Mouse (Mus musculus): ENCODE data around the gene Map2k1.
"Not testable (repeated sequence)": the region's sequence is repeated elsewhere in the genome, so short reads cannot be mapped to it uniquely, and the experiment has no call there.

The Map2k1 gene

GRCm38 (mm10) chr9:64253021-64253904 is at the start of gene Map2k1:
Gene Map2k1 (minus strand): TSS chr9:64253631.
- DNase-seq = peak; percentile 99 to 100

- not testable (repeated sequence) for DNase-seq
Observed at GRCm38 (mm10) chr9:64303086-64303485, 49.7 kb upstream of the Map2k1 start.

- no peak for DNase-seq
Observed at GRCm38 (mm10) chr9:64282404-64282987, 29.1 kb upstream of the Map2k1 start.

GRCm38 (mm10) chr9:64281781-64282178 is 28.3 kb upstream of the Map2k1 start:
- DNase-seq = no peak

- peak; percentile 93 to 96 for DNase-seq
Observed at GRCm38 (mm10) chr9:64281105-64281780, 27.8 kb upstream of the Map2k1 start, which contains the start of gene Tipin. Gene Tipin (plus strand): TSS chr9:64281581.

GRCm38 (mm10) chr9:64278665-64279310 is 25.4 kb upstream of the Map2k1 start:
- no peak for DNase-seq

GRCm38 (mm10) chr9:64277706-64278105 is 24.3 kb upstream of the Map2k1 start:
- peak; percentile 37 to 79 for DNase-seq

GRCm38 (mm10) chr9:64274919-64275318 is 21.5 kb upstream of the Map2k1 start:
- DNase-seq = peak in 1 of 2 experiments; percentile 35

GRCm38 (mm10) chr9:64274291-64274690 is 20.9 kb upstream of the Map2k1 start:
- DNase-seq = no peak

- DNase-seq = no peak
Observed at GRCm38 (mm10) chr9:64273757-64274156, 20.3 kb upstream of the Map2k1 start.

- DNase-seq = peak; percentile 24 to 72
Observed at GRCm38 (mm10) chr9:64272611-64273010, 19.2 kb upstream of the Map2k1 start.

GRCm38 (mm10) chr9:64271249-64271648 is 17.8 kb upstream of the Map2k1 start:
- no peak for DNase-seq

GRCm38 (mm10) chr9:64268836-64269235 is 15.4 kb upstream of the Map2k1 start:
- DNase-seq = not testable (repeated sequence)

- DNase-seq = no peak
Observed at GRCm38 (mm10) chr9:64268196-64268595, 14.8 kb upstream of the Map2k1 start.

- DNase-seq = no peak
Observed at GRCm38 (mm10) chr9:64267231-64267630, 13.8 kb upstream of the Map2k1 start.

GRCm38 (mm10) chr9:64264813-64265212 is 11.4 kb upstream of the Map2k1 start:
- no peak for DNase-seq

- DNase-seq = no peak
Observed at GRCm38 (mm10) chr9:64261023-64261422, 7.6 kb upstream of the Map2k1 start.

GRCm38 (mm10) chr9:64259906-64260305 is 6.5 kb upstream of the Map2k1 start:
- no peak for DNase-seq

GRCm38 (mm10) chr9:64256204-64256603 is 2.8 kb upstream of the Map2k1 start:
- no peak for DNase-seq

GRCm38 (mm10) chr9:64255422-64255821 is 2.0 kb upstream of the Map2k1 start:
- no peak for DNase-seq

- peak; percentile 34 to 50 for DNase-seq
Observed at GRCm38 (mm10) chr9:64252591-64253020, 825 bp downstream of the Map2k1 start.

GRCm38 (mm10) chr9:64250111-64250730 is 3.2 kb downstream of the Map2k1 start:
- DNase-seq = no peak

Measured in kidney, adult 8-10 months (tissue).